Mouse (Mus musculus): ENCODE results near the gene Zcchc18. TPM values are rescaled to one million over a fixed set of nuclear protein-coding genes. Genes with fewer than 3 reads are reported as not detected.

Zcchc18 gene
- polyA plus RNA-seq, 1 experiment from 2014 or later, result 16.0 TPM

DNA sequence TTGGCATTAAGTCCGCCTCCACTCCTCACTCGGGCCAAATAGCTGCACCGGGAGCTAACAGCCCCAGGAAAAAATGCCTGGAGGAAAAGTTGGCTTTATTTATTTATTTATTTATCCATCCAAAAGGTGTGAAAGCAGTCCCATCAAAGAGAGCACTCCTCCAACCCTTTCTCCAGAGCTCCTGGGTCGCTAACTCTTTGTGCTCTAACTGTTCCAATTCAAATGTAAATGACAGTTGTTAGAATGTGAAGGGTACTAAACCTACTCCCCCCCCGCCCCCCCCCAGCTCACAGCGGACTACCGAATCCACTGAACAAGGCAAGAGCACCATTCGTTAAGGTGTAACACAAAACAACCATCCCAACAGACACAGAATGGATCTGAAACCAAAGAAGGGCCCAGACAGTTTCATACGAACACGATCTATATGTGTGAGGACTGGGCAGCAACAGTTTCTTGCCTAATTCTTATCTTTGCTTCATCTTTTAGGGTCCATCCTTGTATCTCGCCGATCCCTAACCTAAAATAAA, 44.6 kb downstream of the Zcchc18 start:
- WGBS, result 17% methylated on average over 12 of the region's 12 CpGs
- ATAC-seq (ENCODE audit: insufficient read depth, low FRiP score), result no peak

DNA sequence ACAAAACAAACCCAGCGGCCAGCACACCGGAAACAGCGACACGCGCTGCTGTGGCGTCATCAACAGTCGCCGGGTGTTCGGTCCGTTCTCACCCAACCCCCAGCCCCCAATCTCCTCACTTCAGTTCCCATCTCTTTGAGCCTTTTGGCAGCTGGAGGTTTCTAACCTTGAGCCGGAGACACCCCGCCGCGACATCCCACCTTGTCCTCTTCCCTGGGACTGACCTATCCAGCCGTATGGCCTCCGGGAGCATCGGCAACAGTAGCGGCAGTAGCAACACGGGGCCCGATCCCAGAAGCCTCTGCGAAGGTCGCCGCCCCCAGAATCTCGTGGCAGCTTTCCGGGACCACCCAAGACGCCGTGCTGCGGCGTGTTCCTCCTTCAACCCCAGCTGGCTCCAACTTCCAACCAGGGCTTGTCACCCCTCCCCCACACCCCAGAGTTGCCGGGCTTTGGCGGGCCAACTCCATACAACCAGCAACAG, 45.1 kb downstream of the Zcchc18 start, which contains the start of gene Slc25a53:
TSS of gene Slc25a53 (minus strand) at position 303 of the 484 bp plus-strand sequence.
- Histone ChIP-seq H3K4me2 (ENCODE audit: low read depth, low read length) (peak within 1 kb of the TSS; percentile 66), H3K27me3 (ENCODE audit: control insufficient read depth, insufficient read depth, low read length) (no peaks in the 10 kb centered on the region; the same call in 1 of the 2 replicates), H3K36me3 (ENCODE audit: control insufficient read depth, insufficient read depth, low read length) (no peaks in the 10 kb centered on the region), H3K27ac (ENCODE audit: low read length) (peak within 1 kb of the TSS; percentile 85), H3K9me3 (replicated peaks; ENCODE audit: control insufficient read depth, low read length) (no peaks in the 10 kb centered on the region), H3K4me1 (ENCODE audit: control insufficient read depth, insufficient read depth, low read length) (no peaks in the 10 kb centered on the region), H3K9ac (ENCODE audit: low read length) (peak within 1 kb of the TSS; percentile 76), H3K4me3 (replicated peaks; ENCODE audit: low read length) (peak within 1 kb of the TSS; percentile 58)
- ATAC-seq (ENCODE audit: insufficient read depth, low FRiP score), result peak; percentile 93
- WGBS, result 24% methylated on average over 31 of the region's 31 CpGs

More for the DNA sequence above, 44.6 kb downstream of the Zcchc18 start:
- peak overlapping the region; percentile 76 for H3K9ac ChIP-seq (ENCODE audit: low read length)
- H3K4me3 ChIP-seq (replicated peaks; ENCODE audit: low read length), result peak overlapping the region; percentile 58
- peak overlapping the region; percentile 66 for H3K4me2 ChIP-seq (ENCODE audit: low read depth, low read length)
- H3K36me3 ChIP-seq (ENCODE audit: control insufficient read depth, insufficient read depth, low read length), result no peaks in the 10 kb centered on the region
- no peaks in the 10 kb centered on the region for H3K4me1 ChIP-seq (ENCODE audit: control insufficient read depth, insufficient read depth, low read length)
- H3K27ac ChIP-seq (ENCODE audit: low read length), result peak overlapping the region; percentile 85; the same call in 1 of the 2 replicates
- no peaks in the 10 kb centered on the region for H3K9me3 ChIP-seq (replicated peaks; ENCODE audit: control insufficient read depth, low read length)
- H3K27me3 ChIP-seq (ENCODE audit: control insufficient read depth, insufficient read depth, low read length), result no peaks in the 10 kb centered on the region; the same call in 1 of the 2 replicates

DNA sequence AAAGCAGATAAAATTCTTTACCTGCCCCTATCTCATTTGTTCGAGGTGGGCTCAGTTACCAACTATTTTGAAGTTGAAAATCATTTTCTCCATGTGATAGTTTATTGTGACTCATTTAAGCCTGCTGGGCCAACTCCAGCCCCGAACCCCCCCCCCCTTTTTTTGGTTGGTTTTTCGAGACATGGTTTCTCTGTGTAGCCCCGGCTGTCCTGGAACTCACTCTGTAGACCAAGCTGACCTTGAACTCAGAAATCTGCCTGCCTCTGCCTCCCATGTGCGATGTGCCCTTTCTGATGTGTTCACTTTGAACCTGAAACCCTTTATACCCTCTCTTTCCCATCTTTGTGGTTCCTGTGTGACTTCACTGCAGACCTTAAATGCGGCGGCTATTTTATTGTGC, 45.5 kb downstream of the Zcchc18 start:
- ATAC-seq (ENCODE audit: insufficient read depth, low FRiP score), result 0 out of 2 replicates have a peak, but pooled peaks have one; percentile 6
- Histone ChIP-seq H3K9me3 (replicated peaks; ENCODE audit: control insufficient read depth, low read length) (no peaks in the 10 kb centered on the region), H3K27ac (ENCODE audit: low read length) (peak overlapping the region; percentile 85; the same call in 1 of the 2 replicates), H3K36me3 (ENCODE audit: control insufficient read depth, insufficient read depth, low read length) (no peaks in the 10 kb centered on the region), H3K4me3 (replicated peaks; ENCODE audit: low read length) (peak overlapping the region; percentile 58), H3K4me2 (ENCODE audit: low read depth, low read length) (peak overlapping the region; percentile 45), H3K4me1 (ENCODE audit: control insufficient read depth, insufficient read depth, low read length) (no peaks in the 10 kb centered on the region), H3K27me3 (ENCODE audit: control insufficient read depth, insufficient read depth, low read length) (no peaks in the 10 kb centered on the region; the same call in 1 of the 2 replicates), H3K9ac (ENCODE audit: low read length) (peak overlapping the region; percentile 76)
- 37% methylated on average over 7 of the region's 7 CpGs for WGBS

Other genes starting within 250 kb of the Zcchc18 start
- gene Morf4l2, start 249.5 kb upstream of the Zcchc18 start, polyA plus RNA-seq (2015; fragmentation: Nextera tagmentation; extraction: Ambion mirVana), result 496 and 508 TPM in 2 replicates
- gene Glra4, start 213.0 kb upstream of the Zcchc18 start, polyA plus RNA-seq (2015; fragmentation: Nextera tagmentation; extraction: Ambion mirVana), result not detected in 2 replicates
- gene Plp1, start 170.5 kb upstream of the Zcchc18 start, polyA plus RNA-seq (2015; fragmentation: Nextera tagmentation; extraction: Ambion mirVana), result 5.7 and 5.9 TPM in 2 replicates
- gene Rab9b, start 124.4 kb upstream of the Zcchc18 start, polyA plus RNA-seq (2015; fragmentation: Nextera tagmentation; extraction: Ambion mirVana), result 0.55 and 0.71 TPM in 2 replicates
- gene H2bfm, start 65.8 kb upstream of the Zcchc18 start, polyA plus RNA-seq (2015; fragmentation: Nextera tagmentation; extraction: Ambion mirVana), result not detected in 2 replicates
- gene Tmsb15b2, start 17.7 kb upstream of the Zcchc18 start, polyA plus RNA-seq (2015; fragmentation: Nextera tagmentation; extraction: Ambion mirVana), result 31.2 and 52.2 TPM in 2 replicates
- gene Tmsb15l, start 16.3 kb upstream of the Zcchc18 start, polyA plus RNA-seq (2015; fragmentation: Nextera tagmentation; extraction: Ambion mirVana), result 4.4 and 4.9 TPM in 2 replicates
- gene Tmsb15b1, start 16.3 kb upstream of the Zcchc18 start, polyA plus RNA-seq (2015; fragmentation: Nextera tagmentation; extraction: Ambion mirVana), result 21.8 and 23.1 TPM in 2 replicates
- gene Slc25a53, start 45.1 kb downstream of the Zcchc18 start, polyA plus RNA-seq (2015; fragmentation: Nextera tagmentation; extraction: Ambion mirVana), result 7.3 and 9.3 TPM in 2 replicates
- gene Fam199x, start 56.4 kb downstream of the Zcchc18 start, polyA plus RNA-seq (2015; fragmentation: Nextera tagmentation; extraction: Ambion mirVana), result 6.1 and 6.5 TPM in 2 replicates
- gene Esx1, start 128.9 kb downstream of the Zcchc18 start, polyA plus RNA-seq (2015; fragmentation: Nextera tagmentation; extraction: Ambion mirVana), result not detected in 2 replicates

Measured in stomach, embryonic 16.5 days (tissue).